Mouse (Mus musculus) liver, embryonic 14.5 days (tissue): ENCODE results near the gene Nrbf2. TPM values are rescaled to one million over a fixed set of nuclear protein-coding genes. Genes with fewer than 3 reads are reported as not detected.

Source experiments
- ATAC-seq: fragments of 200-750 bp; cut with Nextera tagmentation; 2 replicates; pipeline ENCODE4 v1.8.0; 2017; ENCODE audit warnings: moderate number of reproducible peaks, mild to moderate bottlenecking, moderate library complexity; ENCODE audit not compliant: insufficient read depth
- DNase-seq, 3 experiments: peaks; one replicate each; pipeline ENCODE4 v3.0.0-alpha.2; 2012 to 2013; ENCODE audit warnings: low read depth in 3 of 3, low spot score in 3 of 3
- H3K27ac ChIP-seq: fragments of 300-500 bp; sonication (generic); 2 replicates; pipeline ENCODE4 v1.5.1; 2014; ENCODE audit warnings: moderate library complexity, mild to moderate bottlenecking, control low read depth, inconsistent platforms
- H3K27me3 ChIP-seq: fragments of 300-500 bp; sonication (generic); 2 replicates; pipeline ENCODE4 v1.6.1; 2014; ENCODE audit warnings: mild to moderate bottlenecking, low read length, moderate library complexity; ENCODE audit not compliant: control insufficient read depth, insufficient read depth
- H3K36me3 ChIP-seq: fragments of 300-500 bp; sonication (generic); replicated peaks from 2 replicates; pipeline ENCODE4 v1.6.1; 2014; ENCODE audit warnings: low read depth; ENCODE audit not compliant: control insufficient read depth, insufficient read depth
- H3K4me1 ChIP-seq, 2 experiments: fragments of 200-500 bp in 1 of 2; fragments of 300-500 bp in 1 of 2; sonication (generic) in 1 of 2; replicated peaks; 2 replicates each; pipeline ENCODE4 v1.6.1; 2012 to 2014; ENCODE audit warnings: antibody characterized with exemption in 1 of 2, inconsistent platforms in 1 of 2, low read length in 1 of 2; ENCODE audit not compliant: control insufficient read depth in 2 of 2, insufficient read depth in 2 of 2
- H3K4me2 ChIP-seq: fragments of 300-500 bp; sonication (generic); 2 replicates; pipeline ENCODE4 v1.6.1; 2014; ENCODE audit warnings: low read depth, mild to moderate bottlenecking, control low read depth, moderate library complexity
- H3K4me3 ChIP-seq, 2 experiments: fragments of 200-500 bp in 1 of 2; fragments of 300-500 bp in 1 of 2; sonication (generic) in 1 of 2; 2 replicates each; pipeline ENCODE4 v1.5.1; 2012 to 2014; ENCODE audit warnings: low read depth in 2 of 2, low read length in 2 of 2, mild to moderate bottlenecking in 2 of 2, control low read depth in 1 of 2, inconsistent platforms in 1 of 2, moderate library complexity in 1 of 2; ENCODE audit not compliant: insufficient read depth in 1 of 2
- H3K9ac ChIP-seq: fragments of 300-500 bp; sonication (generic); replicated peaks from 2 replicates; pipeline ENCODE4 v1.6.1; 2014; ENCODE audit warnings: mild to moderate bottlenecking, control low read depth, moderate library complexity
- H3K9me3 ChIP-seq: fragments of 300-500 bp; sonication (generic); 2 replicates; pipeline ENCODE4 v1.6.1; 2016; ENCODE audit warnings: low read length, mixed read lengths; ENCODE audit not compliant: control insufficient read depth
- CTCF ChIP-seq: IDR thresholded peaks from 2 replicates; pipeline ENCODE4 v1.5.1; 2016; ENCODE audit warnings: antibody characterized with exemption, low read depth, control low read depth
- EP300 ChIP-seq: IDR thresholded peaks from 2 replicates; pipeline ENCODE4 v1.6.1; 2016; ENCODE audit warnings: antibody characterized with exemption, low read depth
- WGBS: fragments of 180-500 bp; shearing (Covaris S2); extraction: QIAGEN DNeasy Blood & Tissue Kit; methylation state at CpG from one replicate; pipeline ENCODE4 v1.1.7; 2014; ENCODE audit not compliant: insufficient replicate concordance; 5-methylcytosine and 5-hydroxymethylcytosine counted together
- polyA plus RNA-seq, 2 experiments: library from polyadenylated mRNA; depleted of rRNA in 1 of 2; stranded (reverse) in 1 of 2; unstranded in 1 of 2; fragments of >200 nt; fragmentation: Nextera tagmentation in 1 of 2; extraction: Ambion mirVana in 1 of 2; gene quantifications; 2 replicates each; pipeline versions ENCODE4 v1.2.1 to v1.2.3; 2012 to 2014

Gene Nrbf2
- polyA plus RNA-seq, 2 experiments = 5.5 to 15.0 TPM

GRCm38 (mm10) chr10:67314811-67315435, 29.8 kb upstream of the Nrbf2 start:
- H3K9ac ChIP-seq = no peak overlapping the region
- ATAC-seq (no peak), DNase-seq (peak in 2 of 3 experiments; percentile 24 to 45)
- peaks cover 0 to 6% of the 10 kb centered on the region in 2 experiments; a peak in 1 of 4 replicates for H3K4me1 ChIP-seq
- TF ChIP-seq CTCF = peak; percentile 88
- TF ChIP-seq EP300 = no peak
- H3K36me3 ChIP-seq = no peaks in the 10 kb centered on the region
- no peaks in the 10 kb centered on the region for H3K27me3 ChIP-seq
- H3K27ac ChIP-seq = no peak overlapping the region
- no peak overlapping the region for H3K4me2 ChIP-seq
- no peak overlapping the region for H3K4me3 ChIP-seq
- no peaks in the 10 kb centered on the region for H3K9me3 ChIP-seq
- 16% methylated on average over 12 of the region's 12 CpGs for WGBS

- no peak for ATAC-seq
- Histone ChIP-seq H3K9ac (no peak overlapping the region), H3K4me3 (no peak overlapping the region), H3K27me3 (no peaks in the 10 kb centered on the region), H3K4me2 (no peak overlapping the region), H3K27ac (no peak overlapping the region), H3K4me1 (no peaks in the 10 kb centered on the region), H3K9me3 (no peaks in the 10 kb centered on the region), H3K36me3 (no peaks in the 10 kb centered on the region)
- DNase-seq = no peak
- 39% methylated on average over 6 of the region's 6 CpGs for WGBS
- TF ChIP-seq EP300 (no peak), CTCF (no peak)
Observed at GRCm38 (mm10) chr10:67312456-67312855, 27.4 kb upstream of the Nrbf2 start.

DNA sequence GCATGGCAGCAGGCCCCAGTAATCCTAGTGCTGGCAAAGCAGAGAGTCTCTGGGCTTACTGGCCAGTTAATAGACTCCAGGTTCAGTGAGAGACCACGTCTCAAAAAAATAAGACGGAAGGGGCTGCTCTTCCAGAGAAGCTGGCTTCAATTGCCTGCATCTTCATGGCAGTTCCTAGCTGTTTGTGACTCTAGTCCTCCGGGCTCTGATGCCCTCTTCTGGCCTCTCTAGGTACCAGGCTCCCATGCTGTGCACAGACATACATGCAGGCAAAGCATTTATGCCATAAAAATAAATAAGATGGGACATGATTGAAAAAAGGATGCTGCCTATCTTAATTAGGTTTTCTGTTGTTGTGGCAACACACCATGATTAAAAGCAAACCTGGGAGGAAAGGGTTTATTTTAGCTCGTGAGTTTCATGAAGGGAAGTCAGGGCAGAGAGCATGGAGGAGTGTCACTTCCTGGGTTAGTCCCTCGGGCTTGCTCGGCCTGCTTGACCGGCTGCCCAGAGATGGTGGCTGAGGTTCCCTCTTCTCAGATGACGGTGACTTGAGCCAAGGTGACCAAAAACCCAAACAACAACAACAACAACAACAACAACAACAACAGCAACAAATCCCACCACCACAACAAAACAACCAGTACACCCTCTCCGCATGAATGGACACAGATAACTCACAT, 26.3 kb upstream of the Nrbf2 start:
- WGBS = 13% methylated on average over 9 of the region's 9 CpGs
- TF ChIP-seq CTCF = peak; percentile 76
- TF ChIP-seq EP300 = no peak
- no peaks in the 10 kb centered on the region for H3K4me1 ChIP-seq
- H3K9me3 ChIP-seq = no peaks in the 10 kb centered on the region
- H3K27ac ChIP-seq = no peak overlapping the region
- no peak overlapping the region for H3K4me2 ChIP-seq
- DNase-seq (no peak), ATAC-seq (peak; percentile 65; the same call in 1 of the 2 replicates)
- H3K36me3 ChIP-seq = no peaks in the 10 kb centered on the region
- no peaks in the 10 kb centered on the region for H3K27me3 ChIP-seq
- H3K4me3 ChIP-seq = no peak overlapping the region
- no peak overlapping the region for H3K9ac ChIP-seq

- WGBS = 63% methylated on average over 7 of the region's 7 CpGs
- ATAC-seq = no peak
- Histone ChIP-seq H3K9ac (no peak overlapping the region), H3K4me2 (no peak overlapping the region), H3K27me3 (no peaks in the 10 kb centered on the region), H3K27ac (no peak overlapping the region), H3K4me3 (no peak overlapping the region), H3K36me3 (no peaks in the 10 kb centered on the region), H3K4me1 (no peaks in the 10 kb centered on the region), H3K9me3 (no peaks in the 10 kb centered on the region)
- TF ChIP-seq EP300 (no peak), CTCF (no peak)
- DNase-seq = no peak
Observed at GRCm38 (mm10) chr10:67309483-67310138, 24.5 kb upstream of the Nrbf2 start.

- H3K4me3 ChIP-seq = no peak overlapping the region
- H3K9ac ChIP-seq = no peak overlapping the region
- H3K36me3 ChIP-seq = no peaks in the 10 kb centered on the region
- TF ChIP-seq EP300 (no peak), CTCF (no peak)
- peaks cover 0 to 10% of the 10 kb centered on the region in 2 experiments; a peak in 3 of 4 replicates for H3K4me1 ChIP-seq
- no peak for DNase-seq
- 30% methylated on average over 2 of the region's 2 CpGs for WGBS
- no peaks in the 10 kb centered on the region for H3K27me3 ChIP-seq
- no peak for ATAC-seq
- no peaks in the 10 kb centered on the region for H3K9me3 ChIP-seq
- no peak overlapping the region for H3K27ac ChIP-seq
- no peak overlapping the region for H3K4me2 ChIP-seq
Observed at GRCm38 (mm10) chr10:67302340-67302739, 17.2 kb upstream of the Nrbf2 start.
